Mouse (Mus musculus) gastrocnemius, adult 8-10 months (tissue): Measurements from ENCODE around the gene Sae1. TPM values are rescaled to one million over a fixed set of nuclear protein-coding genes. Genes with fewer than 3 reads are reported as not detected.
"Not testable (repeated sequence)": the region's sequence is repeated elsewhere in the genome, so short reads cannot be mapped to it uniquely, and the experiment has no call there.

Experiments
- DNase-seq, 2 experiments: peaks; one replicate each; pipeline ENCODE4 v3.0.0; 2022; ENCODE audit warnings: low spot score in 2 of 2
- total RNA-seq, 4 experiments: library from RNA; stranded (reverse); gene quantifications; 2 replicates each; pipeline ENCODE4 v1.2.4; 2022

The Sae1 gene
- total RNA-seq, 4 experiments from 2014 or later, result 25.0 to 30.6 (median 26.9) TPM

- DNase-seq, result no peak
These were observed 76.8 kb downstream of the Sae1 start for GRCm38 (mm10) chr7:16310521-16311452.

- DNase-seq, result peak; percentile 73 to 84
These were observed 77.5 kb downstream of the Sae1 start for GRCm38 (mm10) chr7:16310020-16310520.

- peak; percentile 84 to 87 for DNase-seq
These were observed 78.1 kb downstream of the Sae1 start for GRCm38 (mm10) chr7:16309318-16310019.

- no peak for DNase-seq
These were observed 78.9 kb downstream of the Sae1 start for GRCm38 (mm10) chr7:16308555-16309317.

- DNase-seq, result not testable (repeated sequence)
These were observed 79.5 kb downstream of the Sae1 start, which contains the start of gene Bbc3 for GRCm38 (mm10) chr7:16308093-16308492. TSS of gene Bbc3 (plus strand) at chr7:16308393.

- not testable (repeated sequence) for DNase-seq
These were observed 80.5 kb downstream of the Sae1 start for GRCm38 (mm10) chr7:16307141-16307540.

GRCm38 (mm10) chr7:16299419-16300035, 88.1 kb downstream of the Sae1 start:
- DNase-seq, result peak; percentile 71 to 82

- no peak for DNase-seq
These were observed 88.7 kb downstream of the Sae1 start for GRCm38 (mm10) chr7:16298927-16299326.

GRCm38 (mm10) chr7:16297616-16298015, 90.0 kb downstream of the Sae1 start:
- no peak for DNase-seq

GRCm38 (mm10) chr7:16296766-16297390, 90.7 kb downstream of the Sae1 start:
- peak; percentile 85 to 86 for DNase-seq

GRCm38 (mm10) chr7:16296146-16296545, 91.5 kb downstream of the Sae1 start:
- no peak for DNase-seq

GRCm38 (mm10) chr7:16295321-16295900, 92.2 kb downstream of the Sae1 start:
- DNase-seq, result peak; percentile 67 to 82

- peak; percentile 87 to 92 for DNase-seq
These were observed 92.8 kb downstream of the Sae1 start for GRCm38 (mm10) chr7:16294837-16295236.

- no peak for DNase-seq
These were observed 93.3 kb downstream of the Sae1 start for GRCm38 (mm10) chr7:16294346-16294745.

GRCm38 (mm10) chr7:16287791-16288190, 99.8 kb downstream of the Sae1 start:
- no peak for DNase-seq

GRCm38 (mm10) chr7:16287016-16287415, 100.6 kb downstream of the Sae1 start:
- no peak for DNase-seq

GRCm38 (mm10) chr7:16286026-16286961, 101.3 kb downstream of the Sae1 start, which contains the start of gene Ccdc9:
TSS of gene Ccdc9 (minus strand) at chr7:16286795.
- peak; percentile 100 for DNase-seq

- DNase-seq, result peak; percentile 68 to 81
These were observed 102.1 kb downstream of the Sae1 start for GRCm38 (mm10) chr7:16285450-16286025.
